Mouse (Mus musculus): ENCODE measurements around the gene Hdac4.

DNA sequence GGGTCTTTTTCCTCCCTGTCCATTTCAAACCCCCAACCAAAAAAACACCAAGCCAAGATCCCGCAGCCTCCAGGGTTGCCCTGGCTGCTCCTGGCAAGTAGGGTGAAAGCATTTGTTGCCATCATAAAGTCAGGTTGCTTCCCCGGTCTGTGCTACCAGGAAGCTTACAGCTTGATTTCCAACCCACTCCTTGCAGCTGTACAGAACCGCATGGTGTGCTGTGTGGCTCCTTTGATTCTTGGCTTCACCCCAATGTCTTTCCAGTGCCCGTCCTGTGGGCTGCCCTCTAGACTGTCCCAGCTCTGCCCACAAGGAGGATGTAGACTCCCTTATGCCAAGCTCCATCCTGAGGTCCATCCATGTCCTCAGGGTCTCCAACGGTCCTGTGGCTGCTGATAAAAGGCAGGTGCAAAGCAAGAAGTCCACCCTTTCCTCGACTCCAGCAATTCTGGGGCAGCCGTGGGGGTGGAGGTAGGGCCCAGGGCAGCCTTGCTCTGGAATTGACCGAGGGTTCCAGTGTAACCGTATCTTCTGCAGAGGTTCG lies 277.2 kb downstream of the Hdac4 start:
- no peak for TF ChIP-seq CTCF (IDR thresholded peaks at IDR 0.05; ENCODE audit: low read depth)
- TF ChIP-seq EP300 (IDR thresholded peaks at IDR 0.05; ENCODE audit: low read depth): no peak

All from liver, postnatal 0 days (tissue).